In the genomic region with DNA sequence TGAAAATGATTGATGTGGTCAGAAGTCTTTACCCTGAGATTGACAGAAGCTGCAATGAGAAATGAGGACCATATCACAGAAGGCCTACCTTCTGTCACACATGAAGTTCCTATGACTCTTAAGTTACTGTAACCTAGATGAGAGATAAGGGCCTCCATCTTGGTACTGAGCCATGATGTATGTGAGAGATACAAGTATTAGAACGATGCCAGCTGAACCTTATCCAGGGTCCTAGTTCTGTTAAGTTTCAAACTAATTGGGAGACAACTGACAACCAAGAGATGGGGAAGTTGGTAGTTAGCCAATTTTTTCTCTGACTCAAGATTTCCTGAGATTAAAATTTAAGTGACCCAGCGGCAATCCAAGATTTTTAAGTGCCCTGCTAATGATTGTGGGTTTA, we compare ENCODE assay signal across 24 mouse cellular contexts.
"Had no signal": no experiment of that assay in that cellular context is flagged by ENCODE, and none has a peak within 500 bp of the region (broad histone marks: within the 10 kb centered on the region; RNA-seq: fewer than 3 reads in every experiment).

No protein-coding gene starts in this region.

- H3K4me1 ChIP-seq: heart, embryonic 13.5 days; heart, embryonic 15.5 days; hindbrain, embryonic 13.5 days; hindbrain, embryonic 15.5 days; kidney, embryonic 15.5 days; limb, embryonic 13.5 days; limb, embryonic 15.5 days had no signal

- H3K9me3 ChIP-seq: heart, embryonic 15.5 days; hindbrain, embryonic 13.5 days; hindbrain, embryonic 15.5 days; kidney, embryonic 15.5 days; limb, embryonic 13.5 days; limb, embryonic 15.5 days had no signal

- H3K4me3 ChIP-seq: heart, adult 2 months; heart, embryonic 13.5 days; heart, embryonic 15.5 days; hindbrain, embryonic 13.5 days; hindbrain, embryonic 15.5 days; kidney, embryonic 15.5 days; limb, embryonic 13.5 days; limb, embryonic 15.5 days had no signal

- H3K4me2 ChIP-seq: heart, embryonic 11.5 days; heart, embryonic 13.5 days; heart, embryonic 15.5 days; hindbrain, embryonic 13.5 days; hindbrain, embryonic 15.5 days; kidney, embryonic 15.5 days; limb, embryonic 13.5 days; limb, embryonic 15.5 days had no signal

- H3K9ac ChIP-seq: forebrain, postnatal 0 days; heart, embryonic 13.5 days; heart, embryonic 15.5 days; hindbrain, embryonic 13.5 days; hindbrain, embryonic 15.5 days; kidney, embryonic 15.5 days; limb, embryonic 13.5 days; limb, embryonic 15.5 days had no signal

- DNase-seq: forebrain, postnatal 0 days; gastrocnemius, postnatal 14 days; gastrocnemius, postnatal 36 days; heart, adult 11 months; heart, adult 2 months; heart, postnatal 14 days; heart, postnatal 36 days; kidney, adult 11 months; kidney, adult 2 months; kidney, adult 9 months; kidney, postnatal 10 days; kidney, postnatal 36 days; layer of hippocampus, adult 9-11 months; layer of hippocampus, postnatal 36 days; left cerebral cortex, postnatal 4 days had no signal

- H3K27ac ChIP-seq: heart, adult 2 months; heart, embryonic 13.5 days; heart, embryonic 15.5 days; hindbrain, embryonic 13.5 days; hindbrain, embryonic 15.5 days; hindbrain, postnatal 0 days; kidney, embryonic 15.5 days; limb, embryonic 13.5 days; limb, embryonic 15.5 days had no signal

- H3K27me3 ChIP-seq: heart, embryonic 13.5 days; heart, embryonic 15.5 days; hindbrain, embryonic 13.5 days; hindbrain, embryonic 15.5 days; kidney, embryonic 15.5 days; limb, embryonic 13.5 days; limb, embryonic 15.5 days had no signal

- H3K36me3 ChIP-seq: heart, embryonic 13.5 days; heart, embryonic 15.5 days; hindbrain, embryonic 13.5 days; hindbrain, embryonic 15.5 days; kidney, embryonic 15.5 days; limb, embryonic 13.5 days; limb, embryonic 15.5 days had no signal

- ATAC-seq: forebrain, postnatal 0 days; hindbrain, postnatal 0 days had no signal
